Mouse (Mus musculus): Measurements from ENCODE around the gene Gtf2ird1.

GRCm38 (mm10) chr5:134397434-134398163 lies 58.9 kb downstream of the Gtf2ird1 start:
- TF ChIP-seq POLR2A (IDR thresholded peaks at IDR 0.05; ENCODE audit: extremely low read depth, insufficient read depth, low read length) (no peak), CTCF (IDR thresholded peaks at IDR 0.05; ENCODE audit: low read depth, low read length) (no peak)
